Mouse (Mus musculus): ENCODE measurements around the gene Tmem44. TPM values are rescaled to one million over a fixed set of nuclear protein-coding genes. Genes with fewer than 3 reads are reported as not detected.

The Tmem44 gene
- polyA plus RNA-seq, 1 experiment from 2014 or later, result 57.5 TPM

- no peak overlapping the region for H3K4me3 ChIP-seq (ENCODE audit: low read depth, low read length)
- no peaks in the 10 kb centered on the region for H3K9me3 ChIP-seq (replicated peaks; ENCODE audit: control insufficient read depth, low read length)
- no peaks in the 10 kb centered on the region for H3K27me3 ChIP-seq (replicated peaks; ENCODE audit: control insufficient read depth, insufficient read depth, low read length)
- no peak overlapping the region for H3K9ac ChIP-seq (ENCODE audit: low read length)
- DNase-seq (ENCODE audit: low spot score) (no peak), ATAC-seq (no peak)
- WGBS, result 23% methylated on average over 16 of the region's 16 CpGs
- no peaks in the 10 kb centered on the region for H3K36me3 ChIP-seq (ENCODE audit: control insufficient read depth, insufficient read depth, low read length)
- no peak overlapping the region for H3K27ac ChIP-seq (ENCODE audit: low read depth, low read length)
- H3K4me1 ChIP-seq (ENCODE audit: control insufficient read depth, insufficient read depth, low read length), result no peaks in the 10 kb centered on the region
- H3K4me2 ChIP-seq (ENCODE audit: low read length), result no peak overlapping the region
Observed at GRCm38 (mm10) chr16:30499126-30499857, 51.4 kb downstream of the Tmem44 start.

- Histone ChIP-seq H3K27ac (ENCODE audit: low read depth, low read length) (no peak overlapping the region), H3K4me2 (ENCODE audit: low read length) (no peak overlapping the region), H3K27me3 (replicated peaks; ENCODE audit: control insufficient read depth, insufficient read depth, low read length) (no peaks in the 10 kb centered on the region), H3K9ac (ENCODE audit: low read length) (no peak overlapping the region), H3K4me1 (ENCODE audit: control insufficient read depth, insufficient read depth, low read length) (no peaks in the 10 kb centered on the region), H3K9me3 (replicated peaks; ENCODE audit: control insufficient read depth, low read length) (no peaks in the 10 kb centered on the region), H3K36me3 (ENCODE audit: control insufficient read depth, insufficient read depth, low read length) (no peaks in the 10 kb centered on the region), H3K4me3 (ENCODE audit: low read depth, low read length) (no peak overlapping the region)
- ATAC-seq, result no peak
- no peak for DNase-seq (ENCODE audit: low spot score)
- 91% methylated on average over 5 of the region's 5 CpGs for WGBS
Observed at GRCm38 (mm10) chr16:30497307-30497706, 53.3 kb downstream of the Tmem44 start.

DNA sequence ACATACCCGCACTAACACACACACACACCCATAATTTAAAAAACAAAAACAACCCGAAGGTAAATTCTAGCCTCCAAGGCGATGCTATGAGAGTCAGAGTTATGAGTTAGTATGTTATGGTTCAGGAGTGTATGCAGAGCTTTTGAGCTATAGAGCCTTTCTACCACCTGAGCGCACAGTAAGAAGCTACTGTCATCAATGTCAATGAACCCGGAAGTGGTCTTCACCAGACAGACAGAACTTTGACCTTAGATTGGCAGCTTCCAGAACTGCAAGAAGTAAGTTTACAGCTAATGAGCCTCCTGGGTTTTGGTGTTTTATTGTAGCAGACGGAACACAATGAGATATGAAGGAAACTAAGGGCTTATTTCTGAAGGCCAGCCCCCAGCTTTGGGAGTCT lies 55.8 kb downstream of the Tmem44 start:
- no peaks in the 10 kb centered on the region for H3K4me1 ChIP-seq (ENCODE audit: control insufficient read depth, insufficient read depth, low read length)
- no peaks in the 10 kb centered on the region for H3K9me3 ChIP-seq (replicated peaks; ENCODE audit: control insufficient read depth, low read length)
- WGBS, result 90% methylated on average over 6 of the region's 6 CpGs
- no peak for DNase-seq (ENCODE audit: low spot score)
- H3K36me3 ChIP-seq (ENCODE audit: control insufficient read depth, insufficient read depth, low read length), result no peaks in the 10 kb centered on the region
- no peak for ATAC-seq
- no peak overlapping the region for H3K4me3 ChIP-seq (ENCODE audit: low read depth, low read length)
- no peak overlapping the region for H3K9ac ChIP-seq (ENCODE audit: low read length)
- no peaks in the 10 kb centered on the region for H3K27me3 ChIP-seq (replicated peaks; ENCODE audit: control insufficient read depth, insufficient read depth, low read length)
- H3K27ac ChIP-seq (ENCODE audit: low read depth, low read length), result no peak overlapping the region
- H3K4me2 ChIP-seq (ENCODE audit: low read length), result no peak overlapping the region

- no peak overlapping the region for H3K27ac ChIP-seq (ENCODE audit: low read depth, low read length)
- 88% methylated on average over 4 of the region's 4 CpGs for WGBS
- H3K36me3 ChIP-seq (ENCODE audit: control insufficient read depth, insufficient read depth, low read length), result no peaks in the 10 kb centered on the region
- H3K9me3 ChIP-seq (replicated peaks; ENCODE audit: control insufficient read depth, low read length), result no peaks in the 10 kb centered on the region
- H3K4me2 ChIP-seq (ENCODE audit: low read length), result no peak overlapping the region
- H3K27me3 ChIP-seq (replicated peaks; ENCODE audit: control insufficient read depth, insufficient read depth, low read length), result no peaks in the 10 kb centered on the region
- DNase-seq (ENCODE audit: low spot score) (no peak), ATAC-seq (no peak)
- H3K4me3 ChIP-seq (ENCODE audit: low read depth, low read length), result no peak overlapping the region
- H3K9ac ChIP-seq (ENCODE audit: low read length), result no peak overlapping the region
- no peaks in the 10 kb centered on the region for H3K4me1 ChIP-seq (ENCODE audit: control insufficient read depth, insufficient read depth, low read length)
Observed at GRCm38 (mm10) chr16:30491742-30492141, 58.9 kb downstream of the Tmem44 start.

DNA sequence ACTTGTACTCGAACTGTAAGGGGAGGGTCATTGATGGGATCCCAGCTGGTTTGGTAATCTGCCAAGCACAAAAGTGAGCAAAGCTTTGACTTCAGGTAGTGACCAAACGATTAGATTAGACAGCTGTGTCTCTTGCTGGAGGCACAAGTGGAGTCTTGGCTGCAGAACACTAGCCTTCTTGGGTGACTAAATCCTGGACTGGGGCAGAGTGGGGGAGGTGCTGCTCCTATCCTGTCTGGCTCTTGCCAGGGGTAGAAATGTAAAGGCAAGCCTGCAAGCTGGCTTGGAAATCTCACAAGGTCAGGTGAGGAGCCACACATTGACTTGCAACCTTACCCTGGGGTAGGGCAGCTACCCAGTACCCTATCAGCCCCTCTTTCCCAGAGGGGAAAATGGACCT lies 59.9 kb downstream of the Tmem44 start:
- no peak overlapping the region for H3K9ac ChIP-seq (ENCODE audit: low read length)
- H3K4me2 ChIP-seq (ENCODE audit: low read length), result no peak overlapping the region
- ATAC-seq, result no peak
- H3K27me3 ChIP-seq (replicated peaks; ENCODE audit: control insufficient read depth, insufficient read depth, low read length), result no peaks in the 10 kb centered on the region
- H3K9me3 ChIP-seq (replicated peaks; ENCODE audit: control insufficient read depth, low read length), result no peaks in the 10 kb centered on the region
- no peak overlapping the region for H3K27ac ChIP-seq (ENCODE audit: low read depth, low read length)
- WGBS, result 33% methylated on average over 2 of the region's 2 CpGs
- H3K36me3 ChIP-seq (ENCODE audit: control insufficient read depth, insufficient read depth, low read length), result no peaks in the 10 kb centered on the region
- no peak overlapping the region for H3K4me3 ChIP-seq (ENCODE audit: low read depth, low read length)
- no peaks in the 10 kb centered on the region for H3K4me1 ChIP-seq (ENCODE audit: control insufficient read depth, insufficient read depth, low read length)
- DNase-seq (ENCODE audit: low spot score), result no peak

GRCm38 (mm10) chr16:30490316-30490715 lies 60.3 kb downstream of the Tmem44 start:
- no peak for ATAC-seq
- H3K9ac ChIP-seq (ENCODE audit: low read length), result no peak overlapping the region
- H3K4me1 ChIP-seq (ENCODE audit: control insufficient read depth, insufficient read depth, low read length), result no peaks in the 10 kb centered on the region
- H3K4me2 ChIP-seq (ENCODE audit: low read length), result no peak overlapping the region
- 16% methylated on average over 4 of the region's 4 CpGs for WGBS
- DNase-seq (ENCODE audit: low spot score), result no peak
- H3K27ac ChIP-seq (ENCODE audit: low read depth, low read length), result no peak overlapping the region
- H3K4me3 ChIP-seq (ENCODE audit: low read depth, low read length), result no peak overlapping the region
- no peaks in the 10 kb centered on the region for H3K27me3 ChIP-seq (replicated peaks; ENCODE audit: control insufficient read depth, insufficient read depth, low read length)
- H3K36me3 ChIP-seq (ENCODE audit: control insufficient read depth, insufficient read depth, low read length), result no peaks in the 10 kb centered on the region
- no peaks in the 10 kb centered on the region for H3K9me3 ChIP-seq (replicated peaks; ENCODE audit: control insufficient read depth, low read length)

- no peak for DNase-seq (ENCODE audit: low spot score)
- 74% methylated on average over 4 of the region's 4 CpGs for WGBS
- Histone ChIP-seq H3K27me3 (replicated peaks; ENCODE audit: control insufficient read depth, insufficient read depth, low read length) (no peaks in the 10 kb centered on the region), H3K4me2 (ENCODE audit: low read length) (no peak overlapping the region), H3K27ac (ENCODE audit: low read depth, low read length) (no peak overlapping the region), H3K36me3 (ENCODE audit: control insufficient read depth, insufficient read depth, low read length) (no peaks in the 10 kb centered on the region), H3K9ac (ENCODE audit: low read length) (no peak overlapping the region), H3K4me1 (ENCODE audit: control insufficient read depth, insufficient read depth, low read length) (no peaks in the 10 kb centered on the region), H3K4me3 (ENCODE audit: low read depth, low read length) (no peak overlapping the region), H3K9me3 (replicated peaks; ENCODE audit: control insufficient read depth, low read length) (no peaks in the 10 kb centered on the region)
- no peak for ATAC-seq
Observed at GRCm38 (mm10) chr16:30489662-30490061, 61.0 kb downstream of the Tmem44 start.

- no peaks in the 10 kb centered on the region for H3K27me3 ChIP-seq (replicated peaks; ENCODE audit: control insufficient read depth, insufficient read depth, low read length)
- H3K4me2 ChIP-seq (ENCODE audit: low read length), result no peak overlapping the region
- no peaks in the 10 kb centered on the region for H3K36me3 ChIP-seq (ENCODE audit: control insufficient read depth, insufficient read depth, low read length)
- H3K9me3 ChIP-seq (replicated peaks; ENCODE audit: control insufficient read depth, low read length), result no peaks in the 10 kb centered on the region
- H3K9ac ChIP-seq (ENCODE audit: low read length), result no peak overlapping the region
- no peak for DNase-seq (ENCODE audit: low spot score)
- no peak for ATAC-seq
- H3K27ac ChIP-seq (ENCODE audit: low read depth, low read length), result no peak overlapping the region
- WGBS, result 79% methylated on average over 4 of the region's 4 CpGs
- no peaks in the 10 kb centered on the region for H3K4me1 ChIP-seq (ENCODE audit: control insufficient read depth, insufficient read depth, low read length)
- no peak overlapping the region for H3K4me3 ChIP-seq (ENCODE audit: low read depth, low read length)
Observed at GRCm38 (mm10) chr16:30486498-30486897, 64.1 kb downstream of the Tmem44 start.

- no peak for DNase-seq (ENCODE audit: low spot score)
- Histone ChIP-seq H3K4me1 (ENCODE audit: control insufficient read depth, insufficient read depth, low read length) (no peaks in the 10 kb centered on the region), H3K4me2 (ENCODE audit: low read length) (no peak overlapping the region), H3K9ac (ENCODE audit: low read length) (no peak overlapping the region), H3K9me3 (replicated peaks; ENCODE audit: control insufficient read depth, low read length) (no peaks in the 10 kb centered on the region), H3K27me3 (replicated peaks; ENCODE audit: control insufficient read depth, insufficient read depth, low read length) (no peaks in the 10 kb centered on the region), H3K27ac (ENCODE audit: low read depth, low read length) (no peak overlapping the region), H3K4me3 (ENCODE audit: low read depth, low read length) (no peak overlapping the region), H3K36me3 (ENCODE audit: control insufficient read depth, insufficient read depth, low read length) (no peaks in the 10 kb centered on the region)
- WGBS, result 94% methylated on average over 5 of the region's 5 CpGs
- no peak for ATAC-seq
Observed at GRCm38 (mm10) chr16:30477791-30478190, 72.9 kb downstream of the Tmem44 start.

Data from forebrain, embryonic 14.5 days (tissue).